Mouse (Mus musculus) lung, postnatal 14 days (tissue): ENCODE data around the gene Snapin.

ENCODE experiments used
- DNase-seq: peaks from one replicate; pipeline ENCODE4 v3.0.0; 2021

Gene Snapin

DNA sequence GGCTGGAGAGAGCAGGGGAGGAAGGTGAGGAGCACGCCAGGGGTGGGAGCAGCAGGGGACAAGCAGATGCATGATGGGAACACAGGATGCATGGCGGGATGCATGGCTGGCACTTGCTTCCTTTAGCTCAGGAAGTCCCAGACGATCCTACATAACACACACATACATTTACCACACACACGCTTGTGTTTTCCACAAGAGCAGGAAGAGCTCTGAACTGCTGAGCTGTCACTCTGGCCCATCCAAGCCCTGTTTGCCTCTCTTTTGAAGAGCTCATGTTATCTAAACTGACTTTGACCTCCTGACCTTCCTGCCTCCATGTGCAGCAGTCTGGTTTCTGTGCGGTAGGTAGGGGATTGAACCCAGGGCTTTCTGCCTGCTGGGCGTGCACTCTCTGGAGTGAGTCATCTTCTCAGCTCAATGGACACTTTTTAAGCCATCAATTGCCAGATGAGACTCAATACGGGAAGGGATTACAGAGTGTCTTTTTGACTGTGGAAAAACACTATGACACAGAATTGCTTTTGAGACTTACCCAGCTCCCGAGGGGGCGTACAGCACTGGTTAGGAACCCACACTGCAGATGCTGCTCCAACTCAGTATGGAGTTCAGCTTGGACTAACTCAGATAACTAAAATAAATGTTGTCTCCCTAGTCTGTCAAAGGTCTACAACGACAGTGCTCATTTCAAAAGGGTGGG is 39.3 kb downstream of the Snapin start:
- no peak for DNase-seq

- DNase-seq: no peak
Observed at GRCm38 (mm10) chr3:90450874-90451273, 40.0 kb downstream of the Snapin start.

- no peak for DNase-seq
Observed at GRCm38 (mm10) chr3:90448626-90449025, 42.2 kb downstream of the Snapin start.

DNA sequence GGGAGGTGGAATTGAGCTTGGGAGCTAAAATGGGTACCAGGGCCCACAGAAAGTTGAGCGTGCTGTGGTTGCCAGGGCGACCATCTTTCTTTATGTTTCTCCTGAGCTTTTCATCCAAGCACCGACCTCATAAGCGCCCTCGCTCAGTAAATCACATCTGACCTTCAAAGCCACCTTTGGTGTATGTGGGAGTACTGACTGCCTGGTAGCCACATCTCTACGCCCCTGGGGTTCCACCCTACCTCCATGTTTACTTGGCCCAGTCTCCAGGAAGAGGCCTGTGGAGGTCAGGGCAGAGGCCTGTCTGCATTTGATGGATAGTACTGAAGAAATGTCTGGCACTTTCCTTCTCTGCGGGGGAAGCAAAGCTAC is 43.7 kb downstream of the Snapin start:
- DNase-seq: peak; percentile 29

DNA sequence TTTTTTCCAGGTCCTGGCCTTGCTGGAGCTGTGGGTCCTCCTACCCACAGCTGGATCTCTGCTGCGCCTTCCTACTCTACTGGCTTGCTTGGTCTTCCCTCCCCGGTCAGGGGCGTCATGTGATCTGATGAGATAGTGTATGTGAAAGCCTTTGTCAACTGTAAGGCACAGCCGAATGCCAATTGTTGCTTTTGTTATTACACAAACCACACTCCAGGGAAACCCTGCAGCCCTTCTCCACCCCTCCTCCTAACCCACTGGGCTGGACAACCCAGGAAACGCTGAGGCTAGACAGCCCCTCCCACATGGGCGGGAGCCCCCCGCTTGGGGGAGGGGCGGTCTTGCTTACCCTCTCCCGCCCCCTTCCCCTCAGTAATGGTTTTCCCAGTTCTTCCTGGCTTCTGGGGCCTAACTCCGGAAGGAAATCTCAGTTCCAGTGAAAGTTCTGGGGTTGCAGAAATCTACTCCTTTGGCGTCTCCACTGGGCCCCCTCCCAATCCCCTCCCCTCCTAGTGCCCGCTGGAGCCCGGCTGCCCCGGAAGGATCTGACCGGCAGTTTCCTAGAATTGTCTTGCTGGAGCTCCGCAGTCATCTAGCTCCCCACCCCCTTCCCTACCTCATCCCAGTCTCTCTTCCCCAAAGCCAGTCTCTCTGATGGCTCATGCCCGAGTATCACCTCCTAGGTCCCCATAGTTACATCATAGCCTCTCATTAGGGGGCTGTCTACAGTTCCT is 44.3 kb downstream of the Snapin start:
- DNase-seq: peak; percentile 90

DNA sequence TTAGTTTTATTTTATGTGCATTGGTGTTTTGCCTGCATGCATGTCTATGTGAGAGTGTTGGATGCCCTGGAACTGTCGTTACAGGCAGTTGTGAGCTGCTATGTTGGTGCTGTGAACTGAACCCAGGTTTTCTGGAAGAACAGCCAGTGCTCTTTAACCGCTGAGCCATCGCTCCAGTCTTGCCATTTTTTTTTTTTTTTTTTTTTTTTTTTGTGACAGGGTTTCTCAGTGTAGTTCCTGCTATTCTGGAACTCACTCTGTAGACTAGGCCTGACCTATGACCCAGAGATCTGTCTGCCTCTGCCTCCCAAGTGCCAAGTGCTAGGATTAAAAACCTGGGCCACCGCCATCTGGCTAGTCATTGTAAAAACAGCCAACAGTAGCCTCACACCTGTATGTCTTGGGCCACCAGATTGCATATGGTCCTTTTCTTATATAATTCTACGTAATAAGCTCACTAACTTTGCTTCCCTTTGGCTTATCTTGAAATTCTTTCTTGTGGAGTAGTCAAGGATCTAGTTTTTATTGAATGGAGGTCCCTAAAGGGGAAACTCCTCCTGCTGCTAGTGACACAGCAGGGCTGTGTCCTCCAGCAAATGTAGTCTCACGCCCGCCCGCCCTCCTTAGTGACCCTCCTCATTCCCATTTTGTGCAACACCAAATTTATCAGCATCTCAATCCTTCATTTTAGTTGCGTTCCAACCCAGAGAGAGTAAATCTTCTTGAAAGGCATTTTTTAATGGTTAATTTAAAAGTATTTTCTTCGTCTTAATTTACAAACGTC is 45.2 kb downstream of the Snapin start:
- no peak for DNase-seq

DNA sequence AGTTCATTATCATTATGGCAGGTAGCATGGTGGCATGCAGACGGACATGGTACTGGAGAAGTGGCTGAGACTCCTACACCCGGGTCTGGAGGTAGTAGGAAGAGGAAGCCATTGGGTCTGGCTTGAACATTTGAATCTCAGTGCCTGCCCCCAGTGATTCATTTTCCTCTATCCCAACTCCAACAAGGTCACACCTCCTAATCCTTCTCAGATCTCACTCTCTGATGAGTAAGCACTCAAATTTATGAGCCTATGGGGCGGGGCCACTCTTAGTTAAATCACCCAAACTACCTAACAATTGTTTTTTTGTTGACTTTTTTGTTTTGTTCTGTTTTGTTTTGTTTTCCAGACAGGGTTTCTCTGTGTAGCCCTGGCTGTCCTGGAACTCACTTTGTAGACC is 46.9 kb downstream of the Snapin start:
- DNase-seq: no peak

DNA sequence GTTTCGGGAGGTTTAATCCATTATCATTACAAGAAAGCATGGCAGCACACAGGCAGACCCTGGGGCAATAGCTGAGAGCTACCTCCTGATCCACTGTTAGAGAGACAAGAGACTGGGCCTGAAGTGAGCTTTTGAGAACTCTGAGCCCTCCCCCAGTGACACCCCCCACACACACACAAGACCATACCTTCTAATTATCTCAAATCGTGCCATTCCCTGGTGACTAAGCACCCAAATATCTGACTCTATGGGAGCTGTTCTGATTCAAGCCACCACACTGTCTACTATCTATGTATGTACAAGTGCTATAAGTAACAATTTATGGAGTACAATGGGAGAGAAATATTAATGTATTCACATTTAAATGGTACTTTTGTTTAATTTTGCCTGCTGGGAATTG is 50.1 kb downstream of the Snapin start:
- DNase-seq: no peak
